Mouse (Mus musculus): Measurements from ENCODE around the gene Ssr2. TPM values are rescaled to one million over a fixed set of nuclear protein-coding genes. Genes with fewer than 3 reads are reported as not detected.

Ssr2 gene
- 127 and 143 TPM in 2 replicates for polyA plus RNA-seq (2014; fragmentation: Nextera tagmentation; extraction: Ambion mirVana)

DNA sequence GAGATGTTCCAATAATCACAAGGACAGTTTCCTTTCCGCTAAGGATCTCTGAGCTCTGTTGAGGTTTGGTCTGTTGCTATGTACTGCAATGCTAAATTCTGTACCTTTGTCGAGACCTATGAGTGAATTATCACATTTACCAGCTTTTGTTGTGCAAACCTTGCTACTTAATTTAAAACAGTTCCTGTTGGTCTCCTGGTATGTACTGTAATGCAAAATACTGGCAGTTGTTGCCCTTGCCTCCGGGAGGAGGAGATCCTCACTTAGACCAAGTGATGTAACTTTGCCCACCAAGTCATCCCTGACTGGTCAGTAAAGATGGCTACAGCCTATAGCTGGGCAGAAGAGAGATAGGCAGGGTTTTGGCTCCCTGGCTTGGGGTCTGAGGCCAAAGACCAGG is at the start of gene Ssr2:
TSS of gene Ssr2 (plus strand) at position 337 of the 400 bp plus-strand sequence.
- ATAC-seq (ENCODE audit: low read depth) = no peak
- H3K9me3 ChIP-seq (ENCODE audit: control insufficient read depth, low read length) = no peaks in the 10 kb centered on the region
- no peaks in the 10 kb centered on the region for H3K27me3 ChIP-seq (ENCODE audit: control insufficient read depth, insufficient read depth, low read length)
- H3K4me3 ChIP-seq (ENCODE audit: low read depth, low read length) = no peak within 1 kb of the TSS
- no peak within 1 kb of the TSS for H3K9ac ChIP-seq (replicated peaks; ENCODE audit: low read depth, low read length)
- H3K27ac ChIP-seq (ENCODE audit: low read depth, low read length) = no peak within 1 kb of the TSS
- peaks cover 5% of the 10 kb centered on the region for H3K4me1 ChIP-seq (ENCODE audit: control insufficient read depth, insufficient read depth, low read length)
- 88% methylated on average over 3 of the region's 3 CpGs for WGBS
- no peaks in the 10 kb centered on the region for H3K36me3 ChIP-seq (ENCODE audit: control insufficient read depth, insufficient read depth, low read length)
- H3K4me2 ChIP-seq (ENCODE audit: low read depth, low read length) = no peak within 1 kb of the TSS

DNA sequence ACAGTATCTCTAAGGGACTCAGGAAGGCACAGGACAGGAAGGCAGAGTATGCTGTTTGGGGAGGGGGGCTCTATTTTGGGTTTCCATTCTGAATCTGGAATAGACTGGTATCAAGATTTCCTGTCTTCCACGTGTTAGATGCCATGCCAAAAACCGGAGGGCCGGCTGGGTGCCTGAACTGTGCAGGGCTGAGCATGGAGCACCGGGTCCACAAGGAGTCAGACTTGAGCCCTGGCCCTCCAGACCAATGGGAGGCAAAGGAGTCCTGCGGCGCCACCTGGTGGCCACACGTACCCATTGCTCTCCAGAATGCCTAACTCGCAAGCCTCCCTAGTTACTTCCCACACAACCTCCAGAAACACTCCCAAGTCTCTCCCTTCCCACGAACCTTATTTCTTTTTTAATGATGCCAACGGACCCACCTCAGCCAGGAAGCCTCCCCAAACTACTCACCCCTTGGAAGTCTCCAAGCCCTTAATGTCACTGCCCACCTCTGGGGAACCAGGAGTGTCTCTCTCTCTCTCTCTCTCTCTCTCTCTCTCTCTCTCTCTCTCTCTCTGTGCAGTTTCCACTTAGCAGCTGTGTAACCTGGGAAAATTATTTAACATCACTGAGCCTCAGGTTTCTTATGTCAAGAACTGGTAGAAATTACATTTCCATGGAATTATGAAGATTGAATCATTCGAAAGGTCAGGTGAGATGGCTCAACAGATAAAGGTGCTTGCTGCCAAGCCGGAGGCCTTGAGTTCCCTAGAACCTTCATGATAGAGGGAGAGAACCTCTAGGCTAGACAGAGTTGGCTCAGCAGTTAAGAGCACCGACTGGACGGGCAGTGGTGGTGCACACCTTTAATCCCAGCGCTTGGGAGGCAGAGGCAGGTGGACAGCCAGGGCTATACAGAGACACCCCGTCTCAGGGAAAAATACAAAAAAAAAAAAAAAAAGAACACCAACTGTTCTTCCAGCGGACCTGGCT is 49.2 kb upstream of the Ssr2 start:
- H3K4me3 ChIP-seq (ENCODE audit: low read depth, low read length) = no peak overlapping the region
- 0 out of 2 replicates have a peak overlapping the region, but pooled peaks have one; percentile 19 for H3K4me2 ChIP-seq (ENCODE audit: low read depth, low read length)
- no peaks in the 10 kb centered on the region for H3K9me3 ChIP-seq (ENCODE audit: control insufficient read depth, low read length)
- no peak overlapping the region for H3K27ac ChIP-seq (ENCODE audit: low read depth, low read length)
- WGBS = 34% methylated on average over 17 of the region's 17 CpGs
- H3K9ac ChIP-seq (replicated peaks; ENCODE audit: low read depth, low read length) = no peak overlapping the region
- peak; percentile 64 for ATAC-seq (ENCODE audit: low read depth)
- no peaks in the 10 kb centered on the region; the same call in 1 of the 2 replicates for H3K36me3 ChIP-seq (ENCODE audit: control insufficient read depth, insufficient read depth, low read length)
- peaks cover 35% of the 10 kb centered on the region for H3K4me1 ChIP-seq (ENCODE audit: control insufficient read depth, insufficient read depth, low read length)
- H3K27me3 ChIP-seq (ENCODE audit: control insufficient read depth, insufficient read depth, low read length) = no peaks in the 10 kb centered on the region

DNA sequence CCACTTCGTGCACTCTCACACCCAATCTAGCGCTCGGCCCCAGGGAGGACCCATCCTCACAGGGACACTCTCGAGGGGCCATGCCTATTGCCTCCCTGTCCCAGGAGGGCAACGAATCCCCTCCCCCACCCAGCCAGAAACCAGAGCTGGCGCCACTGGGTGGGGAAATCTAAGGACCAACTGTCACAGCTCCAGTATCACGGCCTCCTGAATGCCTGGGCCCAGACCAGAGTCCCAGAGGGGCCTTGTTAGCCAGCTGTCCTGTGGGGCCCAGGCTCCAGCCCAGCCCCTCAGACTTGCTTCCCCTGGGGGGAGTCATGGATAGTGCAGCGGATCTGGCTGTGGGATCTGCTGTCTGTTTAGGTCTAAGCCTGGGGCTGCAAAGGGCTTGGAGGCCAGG is 48.1 kb upstream of the Ssr2 start:
- ATAC-seq (ENCODE audit: low read depth) = no peak
- Histone ChIP-seq H3K4me3 (ENCODE audit: low read depth, low read length) (peak overlapping the region; percentile 13; the same call in 1 of the 2 replicates), H3K27ac (ENCODE audit: low read depth, low read length) (peak overlapping the region; percentile 28; the same call in 1 of the 2 replicates), H3K9ac (replicated peaks; ENCODE audit: low read depth, low read length) (peak overlapping the region; percentile 37), H3K4me2 (ENCODE audit: low read depth, low read length) (peak overlapping the region; percentile 37), H3K9me3 (ENCODE audit: control insufficient read depth, low read length) (no peaks in the 10 kb centered on the region), H3K4me1 (ENCODE audit: control insufficient read depth, insufficient read depth, low read length) (peaks cover 35% of the 10 kb centered on the region), H3K27me3 (ENCODE audit: control insufficient read depth, insufficient read depth, low read length) (no peaks in the 10 kb centered on the region), H3K36me3 (ENCODE audit: control insufficient read depth, insufficient read depth, low read length) (no peaks in the 10 kb centered on the region; the same call in 1 of the 2 replicates)
- 21% methylated on average over 8 of the region's 8 CpGs for WGBS

DNA sequence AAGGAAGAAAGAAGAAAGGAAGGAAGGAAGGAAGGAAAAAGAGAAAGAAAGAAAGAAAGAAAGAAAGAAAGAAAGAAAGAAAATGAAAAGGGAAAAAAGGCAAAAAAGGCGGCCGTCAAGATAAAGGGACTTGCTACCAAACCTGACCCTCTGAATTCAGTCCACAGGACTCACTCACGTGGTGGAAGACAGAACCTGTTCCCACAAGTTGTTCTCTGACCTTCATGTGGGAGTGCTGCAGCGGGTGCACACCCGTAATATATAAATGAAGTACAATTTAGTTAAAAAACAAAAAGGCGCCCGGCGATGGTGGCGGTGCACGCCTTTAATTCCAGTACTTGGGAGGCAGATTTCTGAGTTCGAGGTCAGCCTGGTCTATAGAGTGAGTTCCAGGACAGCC is 47.0 kb upstream of the Ssr2 start:
- WGBS = 86% methylated on average over 11 of the region's 11 CpGs
- H3K36me3 ChIP-seq (ENCODE audit: control insufficient read depth, insufficient read depth, low read length) = no peaks in the 10 kb centered on the region; the same call in 1 of the 2 replicates
- H3K4me3 ChIP-seq (ENCODE audit: low read depth, low read length) = no peak overlapping the region; the same call in 1 of the 2 replicates
- no peak for ATAC-seq (ENCODE audit: low read depth)
- H3K9me3 ChIP-seq (ENCODE audit: control insufficient read depth, low read length) = no peaks in the 10 kb centered on the region
- peak overlapping the region; percentile 77; the same call in 1 of the 2 replicates for H3K4me2 ChIP-seq (ENCODE audit: low read depth, low read length)
- no peak overlapping the region for H3K27ac ChIP-seq (ENCODE audit: low read depth, low read length)
- H3K27me3 ChIP-seq (ENCODE audit: control insufficient read depth, insufficient read depth, low read length) = no peaks in the 10 kb centered on the region
- H3K4me1 ChIP-seq (ENCODE audit: control insufficient read depth, insufficient read depth, low read length) = peaks cover 35% of the 10 kb centered on the region
- no peak overlapping the region for H3K9ac ChIP-seq (replicated peaks; ENCODE audit: low read depth, low read length)

DNA sequence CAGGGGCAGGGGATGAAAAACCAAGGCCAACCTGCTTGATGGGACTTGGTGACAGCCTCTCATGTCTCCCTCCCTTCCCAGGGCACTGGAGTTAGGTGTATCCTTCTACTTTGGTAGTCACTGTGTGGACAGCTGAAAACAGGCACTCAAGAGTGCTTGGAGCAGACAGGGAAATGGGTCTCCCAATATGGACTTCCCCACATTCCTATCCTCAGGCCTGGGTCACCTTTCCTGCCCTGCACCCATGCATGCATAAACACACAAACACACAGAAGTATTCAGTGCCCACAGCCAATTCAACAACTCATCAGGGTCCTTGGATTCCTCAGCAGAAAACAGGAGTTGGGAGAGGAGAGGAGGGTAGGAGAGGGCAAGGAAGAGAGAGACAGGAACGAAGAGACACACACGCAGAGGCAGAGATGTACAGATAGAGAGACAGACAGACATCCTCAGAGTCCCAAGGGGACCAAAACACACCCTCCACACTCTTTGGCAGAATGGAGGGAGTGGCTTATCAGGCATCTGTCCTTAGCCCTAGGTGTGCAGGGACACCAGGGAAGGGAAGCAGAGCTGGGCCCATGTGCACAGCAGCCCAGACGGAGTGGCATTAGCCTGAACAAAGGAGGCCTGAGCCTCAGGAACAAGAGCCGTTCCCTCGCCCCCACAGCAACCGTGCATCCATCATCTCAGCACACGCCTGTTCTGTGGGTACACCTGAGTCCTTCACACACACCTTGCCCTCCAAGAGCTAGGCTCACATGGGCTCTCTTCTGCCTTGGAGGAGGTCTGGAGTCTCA is 46.3 kb upstream of the Ssr2 start:
- WGBS = 28% methylated on average over 7 of the region's 7 CpGs
- peak overlapping the region; percentile 77 for H3K4me2 ChIP-seq (ENCODE audit: low read depth, low read length)
- no peaks in the 10 kb centered on the region for H3K9me3 ChIP-seq (ENCODE audit: control insufficient read depth, low read length)
- H3K36me3 ChIP-seq (ENCODE audit: control insufficient read depth, insufficient read depth, low read length) = no peaks in the 10 kb centered on the region
- peak overlapping the region; percentile 96 for H3K4me3 ChIP-seq (ENCODE audit: low read depth, low read length)
- peaks cover 37% of the 10 kb centered on the region for H3K4me1 ChIP-seq (ENCODE audit: control insufficient read depth, insufficient read depth, low read length)
- ATAC-seq (ENCODE audit: low read depth) = no peak
- H3K27me3 ChIP-seq (ENCODE audit: control insufficient read depth, insufficient read depth, low read length) = no peaks in the 10 kb centered on the region
- H3K9ac ChIP-seq (replicated peaks; ENCODE audit: low read depth, low read length) = peak overlapping the region; percentile 99
- peak overlapping the region; percentile 98 for H3K27ac ChIP-seq (ENCODE audit: low read depth, low read length)

DNA sequence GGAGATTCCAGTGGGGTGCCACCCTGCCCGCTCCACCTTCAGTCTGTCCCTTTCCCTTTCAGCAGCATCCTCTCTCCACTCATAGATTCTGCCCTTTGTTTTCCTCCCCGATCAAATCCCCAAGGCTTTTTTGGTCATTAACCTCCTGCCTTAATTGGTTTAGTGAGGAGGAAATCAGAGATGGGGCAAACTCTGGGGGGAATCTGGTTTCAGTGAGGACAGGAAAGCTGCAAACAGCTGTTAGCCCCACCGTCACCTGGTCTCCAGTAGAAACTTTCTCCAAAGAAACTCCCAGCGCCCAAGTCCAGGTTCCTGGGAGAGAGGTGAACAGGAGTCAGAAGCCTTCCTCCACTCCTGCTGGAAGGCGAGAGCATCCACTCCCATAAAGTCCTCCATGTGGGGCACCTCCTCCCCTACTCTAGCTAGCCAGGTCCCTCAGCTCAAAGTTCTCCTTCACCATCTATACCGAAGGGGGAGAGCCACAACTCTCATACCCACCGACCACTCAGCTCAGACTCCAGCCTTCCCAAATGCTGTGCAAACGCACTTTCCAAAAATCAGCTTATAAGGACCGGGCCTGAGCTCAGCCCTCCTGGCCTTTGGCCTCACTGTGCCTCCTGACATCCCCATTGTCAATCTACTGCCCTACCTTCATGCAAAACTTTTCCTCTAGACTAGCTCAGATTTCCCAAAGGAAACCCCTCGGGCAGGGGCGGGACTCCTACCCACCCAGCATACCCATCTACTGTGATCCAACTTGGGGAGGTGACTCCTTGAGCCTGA is 45.4 kb upstream of the Ssr2 start:
- H3K27me3 ChIP-seq (ENCODE audit: control insufficient read depth, insufficient read depth, low read length) = no peaks in the 10 kb centered on the region
- 7% methylated on average over 11 of the region's 11 CpGs for WGBS
- peak overlapping the region; percentile 77 for H3K4me2 ChIP-seq (ENCODE audit: low read depth, low read length)
- H3K4me3 ChIP-seq (ENCODE audit: low read depth, low read length) = peak overlapping the region; percentile 96
- H3K36me3 ChIP-seq (ENCODE audit: control insufficient read depth, insufficient read depth, low read length) = no peaks in the 10 kb centered on the region
- peaks cover 46% of the 10 kb centered on the region for H3K4me1 ChIP-seq (ENCODE audit: control insufficient read depth, insufficient read depth, low read length)
- peak overlapping the region; percentile 98 for H3K27ac ChIP-seq (ENCODE audit: low read depth, low read length)
- ATAC-seq (ENCODE audit: low read depth) = no peak
- no peaks in the 10 kb centered on the region for H3K9me3 ChIP-seq (ENCODE audit: control insufficient read depth, low read length)
- H3K9ac ChIP-seq (replicated peaks; ENCODE audit: low read depth, low read length) = peak overlapping the region; percentile 99

DNA sequence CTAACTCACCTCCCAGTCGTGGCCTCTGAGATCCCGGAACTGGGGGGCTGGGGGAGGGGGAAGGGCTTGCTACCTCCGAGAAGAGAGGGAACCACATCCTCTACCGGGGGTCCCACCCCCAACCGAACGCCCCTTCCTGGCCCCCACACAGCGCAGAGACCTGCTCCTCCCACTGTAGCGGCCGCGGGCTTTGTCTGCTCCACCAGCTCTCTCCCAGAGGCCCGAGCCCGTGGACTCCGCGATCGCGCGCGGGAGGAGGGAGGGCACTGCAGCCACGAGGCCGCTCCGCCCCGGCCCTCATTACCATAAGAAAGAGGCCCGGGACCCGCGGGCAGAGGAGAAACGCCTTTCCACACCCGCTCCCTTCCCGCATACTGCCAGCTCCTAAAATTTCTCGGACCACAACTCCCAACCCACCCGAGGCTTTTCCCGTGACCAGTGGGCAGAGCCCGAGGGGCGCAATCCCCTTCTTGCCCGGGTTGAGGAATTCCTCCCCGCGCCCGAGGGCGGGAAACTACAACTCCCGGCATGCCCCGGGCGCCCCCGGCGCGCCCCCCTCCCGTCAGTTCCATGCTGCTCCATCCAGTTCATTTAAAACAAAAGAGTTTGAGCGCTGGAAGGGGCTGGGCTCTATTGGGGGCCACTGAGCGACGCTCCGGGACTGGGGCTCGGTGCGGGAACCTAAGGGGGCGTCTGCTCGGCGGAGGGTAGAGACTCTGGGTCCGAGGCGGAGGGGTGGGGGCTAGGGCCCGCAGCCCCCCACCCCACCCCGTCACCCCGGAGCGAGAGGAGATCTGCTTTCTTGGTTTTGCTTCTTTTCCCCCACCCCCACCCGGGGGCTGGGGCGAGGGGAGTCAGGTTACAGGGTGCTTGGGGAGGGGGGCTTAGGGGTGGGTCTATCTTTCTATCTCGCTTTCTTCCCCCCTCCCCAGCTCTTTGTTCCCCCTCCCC is 44.1 kb upstream of the Ssr2 start:
- Histone ChIP-seq H3K4me1 (ENCODE audit: control insufficient read depth, insufficient read depth, low read length) (peaks cover 56% of the 10 kb centered on the region), H3K36me3 (ENCODE audit: control insufficient read depth, insufficient read depth, low read length) (peaks cover 9% of the 10 kb centered on the region), H3K4me3 (ENCODE audit: low read depth, low read length) (peak overlapping the region; percentile 96), H3K27ac (ENCODE audit: low read depth, low read length) (peak overlapping the region; percentile 98), H3K4me2 (ENCODE audit: low read depth, low read length) (peak overlapping the region; percentile 77), H3K27me3 (ENCODE audit: control insufficient read depth, insufficient read depth, low read length) (no peaks in the 10 kb centered on the region), H3K9me3 (ENCODE audit: control insufficient read depth, low read length) (no peaks in the 10 kb centered on the region), H3K9ac (replicated peaks; ENCODE audit: low read depth, low read length) (peak overlapping the region; percentile 99)
- under 1% methylated on average over 58 of the region's 63 CpGs for WGBS
- peak; percentile 78 for ATAC-seq (ENCODE audit: low read depth)

Measured in neural tube, embryonic 14.5 days (tissue).